Mouse (Mus musculus) neural tube, embryonic 10.5 days (tissue): ENCODE measurements around the gene Isyna1.
A peak's percentile ranks its signal among the peaks of the same experiment; 100 is the strongest.

Experiments
- DNase-seq: peaks from one replicate; pipeline ENCODE4 v3.0.0-alpha.2; 2017; ENCODE audit warnings: low spot score; ENCODE audit errors: extremely low spot score

Gene Isyna1

DNA sequence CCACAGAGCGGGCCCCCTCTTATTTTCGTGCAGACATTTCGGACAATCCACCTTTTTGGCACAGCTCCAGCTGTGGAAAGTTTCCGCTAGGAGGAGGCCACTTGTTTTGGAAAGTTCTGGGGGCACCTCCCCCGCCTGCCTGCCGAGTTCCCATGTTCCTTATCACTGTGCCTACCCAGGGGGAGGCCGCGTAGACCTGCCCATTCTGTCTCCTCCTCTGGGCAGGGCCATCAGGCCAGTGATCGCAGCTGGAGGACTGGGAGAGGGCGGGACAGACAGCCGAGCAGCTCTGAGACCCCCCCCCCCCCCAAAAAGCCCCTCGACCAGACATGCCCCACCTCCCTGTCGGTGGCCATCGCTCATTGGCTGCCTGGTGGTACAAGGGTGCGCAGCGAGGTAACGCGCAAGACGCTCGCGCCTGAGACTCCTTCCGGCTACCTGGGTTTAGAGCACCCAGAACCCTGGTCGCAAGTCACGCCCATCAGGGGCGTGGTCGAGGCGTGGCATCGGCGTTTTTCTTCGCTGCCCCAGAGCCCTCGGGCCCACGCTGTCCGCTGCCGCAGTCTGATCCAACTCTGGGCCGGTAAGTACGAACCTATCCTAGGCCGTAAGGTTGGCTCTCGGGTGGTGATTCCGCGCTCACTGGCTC is at the start of gene Isyna1:
Gene Isyna1 (plus strand): TSS at position 413 of the 649 bp plus-strand sequence.
- peak; percentile 94 for DNase-seq

DNA sequence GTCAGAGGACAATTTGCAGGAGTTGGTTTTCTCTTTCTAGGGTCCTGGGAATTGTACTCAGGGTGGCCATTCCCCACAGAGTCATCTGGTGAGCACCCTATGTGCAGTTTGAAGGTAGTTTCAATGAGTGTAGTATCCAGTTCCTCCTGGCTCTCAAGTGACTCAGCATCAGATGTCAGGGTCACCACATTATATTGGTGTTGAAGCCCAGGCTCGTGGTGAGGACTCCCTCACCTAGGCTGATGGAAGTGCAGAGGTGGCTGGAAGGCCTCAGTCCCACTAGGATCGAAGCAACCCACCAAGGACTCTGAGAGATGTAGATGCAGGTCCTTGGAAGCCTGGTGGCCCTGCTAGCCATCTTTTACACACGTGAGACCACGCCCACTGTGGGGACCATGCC is 47.8 kb upstream of the Isyna1 start:
- no peak for DNase-seq

DNA sequence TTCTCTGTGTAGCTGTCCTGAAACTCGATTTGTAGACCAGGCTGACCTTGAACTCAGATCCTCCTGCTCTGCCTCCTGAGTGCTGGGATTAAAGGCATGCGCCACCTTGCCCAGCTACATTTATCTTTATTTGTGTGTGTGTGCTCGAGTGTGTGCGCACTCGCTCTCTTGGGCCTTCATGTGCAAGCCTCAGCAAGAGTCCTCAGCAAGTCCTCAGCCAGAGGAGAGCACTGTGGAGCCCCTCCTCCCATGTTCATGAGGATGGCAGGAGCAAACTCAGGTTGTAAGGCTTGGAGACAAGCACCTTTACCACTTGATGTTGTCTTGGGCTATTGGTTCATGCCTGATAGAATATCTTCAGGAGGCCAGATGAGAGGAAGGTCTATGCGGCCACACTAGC is 46.4 kb upstream of the Isyna1 start:
- no peak for DNase-seq

DNA sequence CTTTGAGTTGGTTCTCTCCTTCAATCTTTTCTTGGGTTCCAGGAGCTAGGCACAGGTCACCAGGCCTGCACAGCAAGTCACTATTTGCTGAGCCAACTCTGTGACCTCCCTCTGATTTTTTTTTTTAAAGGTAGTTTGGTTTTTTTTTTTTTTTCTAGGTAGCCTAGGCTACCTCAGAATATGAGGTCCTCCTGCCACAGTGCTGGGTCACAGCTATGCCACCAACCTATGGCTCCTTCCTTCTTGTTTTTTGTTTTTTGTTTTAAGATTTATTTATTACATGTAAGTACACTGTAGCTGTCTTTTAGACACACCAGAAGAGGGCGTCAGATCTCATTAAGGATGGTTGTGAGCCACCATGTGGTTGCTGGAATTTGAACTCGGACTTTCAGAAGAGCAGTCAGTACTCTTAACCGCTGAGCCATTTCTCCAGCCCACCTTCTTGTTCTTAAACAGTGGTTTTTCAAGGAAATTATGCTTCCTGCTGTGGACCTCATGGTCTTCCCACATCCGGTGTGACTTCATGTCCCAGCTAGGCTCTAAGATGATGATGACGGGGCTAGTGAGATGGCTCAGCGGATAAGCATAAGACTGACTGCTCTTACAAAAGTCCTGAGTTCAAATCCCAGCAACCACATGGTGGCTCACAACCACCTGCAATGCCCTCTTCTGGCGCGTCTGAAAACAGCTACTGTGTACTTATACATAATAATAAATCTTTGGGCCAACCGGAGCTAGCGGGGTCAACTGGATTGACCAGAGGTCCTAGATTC is 44.6 kb upstream of the Isyna1 start:
- DNase-seq, result no peak

DNA sequence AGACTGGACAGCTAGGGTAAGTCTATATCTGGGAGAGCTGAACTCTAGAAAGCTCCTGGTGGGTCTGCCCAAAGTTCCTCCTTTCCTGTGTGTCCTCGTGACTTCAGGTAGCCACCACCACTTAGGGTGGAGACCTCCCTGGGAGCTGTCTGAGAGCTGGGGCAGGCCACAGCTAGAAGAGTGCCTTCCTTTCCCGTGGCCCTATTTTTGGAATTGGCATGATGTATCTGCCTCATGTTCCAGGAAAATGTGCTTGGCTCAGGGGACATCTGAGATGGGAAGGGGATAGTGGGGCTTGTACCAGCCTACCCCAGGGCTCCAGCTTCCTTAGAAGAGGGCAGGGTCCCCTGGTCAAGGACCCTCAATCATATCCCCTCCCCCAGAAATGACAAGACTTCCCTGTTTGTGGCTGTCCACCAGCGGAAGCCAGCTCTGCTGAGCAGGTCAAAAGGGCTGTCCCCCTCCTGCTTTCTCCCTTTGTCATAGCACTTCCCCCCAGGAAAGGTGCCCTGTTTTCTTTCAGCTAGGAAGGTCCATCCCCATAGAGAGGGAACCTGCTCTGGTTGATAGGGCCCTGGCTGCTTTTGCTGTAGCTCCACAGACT is 42.5 kb upstream of the Isyna1 start:
- DNase-seq, result no peak

DNA sequence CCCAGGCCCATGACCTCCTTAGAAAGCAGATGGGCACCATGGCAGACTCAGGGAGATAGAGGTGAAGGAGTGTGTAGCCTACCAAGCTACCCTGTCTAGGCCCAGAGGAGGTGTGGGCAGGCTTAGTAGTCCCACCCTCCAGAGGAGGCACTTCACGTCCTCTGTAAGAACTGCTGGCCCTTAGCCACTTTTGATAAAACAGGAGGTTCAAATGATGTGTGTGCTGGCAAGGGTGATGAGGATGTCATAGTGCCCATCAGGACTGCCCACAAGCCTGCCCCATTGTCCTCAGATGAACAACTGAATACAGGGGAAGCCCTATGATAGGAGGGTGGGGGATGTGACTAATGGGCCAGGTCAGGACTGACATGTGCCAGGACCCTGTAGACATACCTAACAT is 41.3 kb upstream of the Isyna1 start:
- DNase-seq, result no peak

DNA sequence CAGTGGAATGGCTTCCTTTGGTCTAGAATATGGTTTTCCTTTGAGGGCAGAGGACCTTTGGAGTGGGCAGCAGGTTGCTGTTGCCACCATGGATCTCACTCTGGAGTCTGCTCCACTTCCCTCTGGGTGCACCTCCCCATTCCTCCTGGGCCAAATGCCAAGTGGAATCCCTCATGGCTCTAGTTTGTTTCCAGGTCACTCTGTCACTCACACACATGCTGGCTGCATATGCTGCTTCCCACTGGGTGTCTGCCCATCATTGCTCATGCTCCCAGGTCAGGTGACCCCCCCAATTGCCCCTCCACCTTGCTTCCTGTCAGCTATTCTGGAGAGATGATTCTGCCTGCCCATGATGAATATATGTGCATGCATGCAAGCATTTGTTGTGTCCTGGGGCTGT is 40.4 kb upstream of the Isyna1 start:
- no peak for DNase-seq

DNA sequence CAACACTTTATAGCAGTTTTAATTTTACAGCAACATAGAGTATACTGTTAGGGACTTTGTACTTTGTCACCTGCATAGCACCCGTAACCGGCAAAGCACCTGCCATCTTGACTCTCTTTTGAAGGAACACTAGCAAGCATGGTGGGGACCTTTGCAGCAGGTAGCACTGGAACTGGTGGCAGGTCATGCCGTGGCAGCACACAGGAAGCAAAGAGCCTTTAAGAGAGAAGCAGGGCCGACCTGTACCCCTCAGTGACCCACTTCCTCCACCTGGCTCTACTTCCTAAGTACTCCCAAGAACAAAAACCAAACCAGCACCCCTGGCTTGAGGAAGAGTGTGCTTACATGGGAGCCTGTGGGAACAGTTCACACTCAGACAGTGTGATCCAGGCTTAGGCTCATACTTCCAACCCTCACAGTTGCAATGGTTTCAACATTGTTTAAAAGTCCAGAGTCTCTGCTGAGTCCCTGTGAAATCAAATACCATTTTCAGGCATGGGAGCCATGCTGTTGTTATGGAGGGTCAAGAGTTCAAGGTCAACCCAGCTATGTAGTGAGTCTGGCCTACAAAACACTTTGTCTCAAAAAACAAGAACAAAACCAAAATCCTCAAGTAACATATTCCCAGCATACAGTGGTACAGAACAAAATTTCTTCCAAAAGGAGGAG is 39.0 kb upstream of the Isyna1 start:
- DNase-seq, result no peak

DNA sequence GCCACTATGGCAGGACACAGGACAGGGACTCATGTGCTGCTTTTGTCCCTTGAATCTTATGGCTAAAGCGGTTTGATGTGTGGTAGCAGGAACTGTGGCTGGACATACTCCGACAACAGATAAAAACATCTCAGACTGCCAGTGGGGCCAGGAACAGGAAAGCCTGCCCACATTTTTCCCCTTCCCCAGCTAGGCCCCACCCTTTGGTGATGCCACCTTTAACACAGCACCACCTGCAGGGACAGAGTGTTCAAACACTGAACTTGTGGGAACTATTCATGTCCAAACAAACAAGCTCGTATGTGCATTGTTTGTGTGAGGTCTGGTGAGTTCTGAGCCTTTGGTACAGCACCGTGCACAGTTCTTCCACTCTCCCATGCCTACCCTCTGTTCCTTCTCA is 35.8 kb upstream of the Isyna1 start:
- no peak for DNase-seq

DNA sequence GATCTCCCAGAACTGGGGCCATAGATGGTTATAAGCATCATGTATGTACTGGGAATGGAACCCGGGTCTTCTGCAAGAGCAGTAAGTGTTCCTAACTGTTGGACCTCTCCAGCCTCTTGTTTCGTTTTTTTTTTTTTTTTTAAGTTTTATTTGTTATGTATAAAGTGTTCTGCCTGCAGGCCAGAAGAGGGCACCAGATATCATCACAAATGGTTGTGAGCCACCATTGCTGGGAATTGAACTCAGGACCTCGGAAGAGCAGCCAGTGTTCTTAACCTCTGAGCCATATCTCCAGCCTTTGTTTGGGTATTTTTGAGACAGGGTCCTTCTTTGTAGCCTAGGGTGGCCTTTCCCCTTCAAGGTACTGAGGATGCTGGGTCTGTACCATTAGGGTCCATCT is 35.2 kb upstream of the Isyna1 start:
- DNase-seq, result no peak

DNA sequence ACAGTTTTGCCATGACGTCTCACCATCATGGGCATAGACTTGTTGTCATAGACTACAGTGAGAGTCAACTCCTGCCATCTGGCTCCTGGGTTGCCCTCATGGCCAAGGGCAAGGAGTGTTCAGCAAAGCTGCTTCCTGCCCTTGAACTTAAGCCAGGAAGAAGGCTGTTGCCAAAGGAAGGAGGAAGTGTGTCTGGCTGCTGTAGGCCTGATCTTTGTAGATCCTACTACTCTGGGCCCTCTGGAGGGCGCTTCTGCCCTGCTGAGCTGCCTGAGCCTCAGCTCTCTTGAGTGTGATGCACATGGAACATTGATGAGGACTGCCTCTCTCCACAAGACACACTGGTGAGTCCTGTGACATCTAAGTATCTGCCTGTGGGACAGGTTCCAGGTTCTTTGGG is 34.1 kb upstream of the Isyna1 start:
- no peak for DNase-seq

DNA sequence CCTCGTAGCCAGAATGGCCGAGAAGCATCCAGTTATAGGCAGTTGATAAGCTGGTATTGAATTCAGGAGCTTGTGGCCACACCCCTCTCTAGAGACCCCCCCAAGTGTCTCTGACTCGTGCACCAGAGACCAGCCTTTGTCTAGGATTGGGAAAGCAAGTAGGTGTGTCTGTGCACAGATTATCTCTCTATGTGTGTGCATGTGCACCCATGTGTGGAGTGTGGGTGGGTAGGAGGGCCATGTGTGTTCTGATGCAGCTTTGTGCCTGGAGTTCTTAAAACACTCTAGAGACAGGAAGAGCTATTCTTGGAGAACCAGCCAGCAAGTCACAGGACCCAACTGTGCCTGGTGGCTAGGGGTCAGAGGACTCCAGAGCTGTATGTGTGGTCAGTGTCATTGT is 33.6 kb upstream of the Isyna1 start:
- DNase-seq, result no peak

DNA sequence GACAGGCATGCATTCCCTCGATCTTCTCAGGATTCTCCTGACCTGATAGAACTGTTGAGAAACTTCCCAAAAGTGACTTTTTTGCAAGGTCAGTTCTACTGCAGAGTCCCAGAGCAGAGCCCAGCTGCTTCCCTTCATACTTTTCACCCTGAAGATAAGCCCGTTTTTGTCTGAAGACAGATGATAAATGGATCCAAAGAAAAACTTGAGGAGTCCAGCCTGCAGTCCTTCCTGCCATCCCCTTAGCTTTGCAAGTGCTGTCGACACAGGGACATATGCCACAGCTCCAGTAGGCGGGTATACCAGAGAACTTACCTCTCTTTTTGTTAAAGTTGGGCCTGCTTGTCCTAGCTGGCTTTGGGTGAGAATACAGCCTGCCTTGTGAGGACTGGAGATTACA is 32.8 kb upstream of the Isyna1 start:
- no peak for DNase-seq

DNA sequence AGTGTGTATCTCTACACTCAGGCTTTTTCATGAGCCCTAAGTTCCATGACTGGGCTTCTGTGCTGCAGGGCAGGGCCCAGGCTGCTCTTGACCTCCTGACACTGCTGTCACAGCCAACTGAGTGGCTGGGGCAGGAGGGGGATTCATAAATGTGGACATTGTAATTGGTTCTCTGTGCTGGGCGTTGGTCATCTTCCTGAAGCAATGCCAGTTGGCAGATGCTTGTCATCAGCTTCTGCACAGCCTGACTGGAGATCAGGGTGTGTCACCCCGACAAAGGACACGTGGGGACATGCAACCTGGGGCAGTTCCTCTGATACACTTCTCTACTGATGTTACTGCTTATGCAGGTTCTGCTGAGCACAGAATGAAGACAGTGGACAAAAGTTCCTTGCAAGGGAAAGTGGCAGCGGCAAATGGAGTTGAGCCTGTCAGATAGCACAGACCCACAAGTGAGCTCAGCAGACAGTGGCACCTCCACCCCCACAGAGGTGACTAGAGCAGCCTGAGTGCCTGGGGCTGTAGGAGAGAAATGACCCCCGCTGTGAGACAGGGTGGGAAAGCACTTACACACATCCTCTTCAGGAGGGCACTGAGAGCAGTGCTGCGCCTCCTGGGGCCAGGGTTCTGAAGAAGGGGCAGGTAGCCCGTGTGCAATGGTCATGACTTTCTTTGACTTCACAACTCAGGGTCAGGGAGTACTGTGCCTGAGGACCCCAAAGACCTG is 32.2 kb upstream of the Isyna1 start:
- DNase-seq, result no peak

DNA sequence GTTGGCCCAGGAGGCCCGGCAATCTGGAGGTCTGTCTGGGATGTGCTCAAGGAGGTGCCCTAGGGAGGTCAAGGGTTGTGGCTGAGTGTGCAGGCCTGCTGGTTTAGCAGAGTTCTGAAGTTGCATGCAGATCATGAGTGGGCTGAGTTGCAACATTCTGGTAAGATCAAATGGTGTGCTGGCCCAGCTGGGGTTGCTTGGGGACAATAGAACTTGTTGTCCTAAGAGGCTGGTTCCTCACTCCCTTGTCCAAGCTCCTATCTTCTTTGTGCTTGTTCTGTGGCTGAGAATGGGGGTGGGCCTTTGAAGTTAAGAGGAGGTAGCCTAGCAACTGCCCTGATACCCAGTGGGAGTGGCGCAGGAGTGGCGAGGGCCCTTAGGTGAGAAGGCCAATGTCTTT is 31.4 kb upstream of the Isyna1 start:
- no peak for DNase-seq

DNA sequence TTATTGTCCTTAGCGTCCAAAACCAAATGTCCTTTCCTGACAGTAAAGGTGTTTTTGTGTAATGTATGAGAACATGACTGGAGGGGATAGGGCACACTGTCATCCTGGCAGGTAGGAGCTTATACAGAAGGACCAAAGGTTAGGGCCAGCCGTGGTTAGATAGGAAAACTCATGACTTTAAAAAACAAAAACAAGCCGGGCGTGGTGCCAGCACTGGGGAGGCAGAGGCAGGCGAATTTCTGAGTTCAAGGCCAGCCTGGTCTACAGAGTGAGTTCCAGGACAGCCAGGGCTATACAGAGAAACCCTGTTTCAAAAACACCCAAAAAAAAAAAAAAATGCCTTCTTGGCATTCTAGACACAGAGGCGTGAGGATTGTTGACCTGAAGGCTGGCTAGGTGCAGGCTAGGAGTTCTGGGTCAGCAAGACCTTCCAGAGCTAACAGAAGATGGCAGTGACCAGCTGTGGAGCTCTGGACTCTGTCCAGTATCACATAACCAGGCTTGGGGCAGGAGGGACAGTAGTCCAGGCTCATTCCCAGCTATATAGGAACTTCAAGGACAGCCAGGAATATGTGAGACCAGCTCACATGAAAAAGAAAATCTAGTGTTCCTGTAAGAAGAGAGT is 30.3 kb upstream of the Isyna1 start:
- no peak for DNase-seq

DNA sequence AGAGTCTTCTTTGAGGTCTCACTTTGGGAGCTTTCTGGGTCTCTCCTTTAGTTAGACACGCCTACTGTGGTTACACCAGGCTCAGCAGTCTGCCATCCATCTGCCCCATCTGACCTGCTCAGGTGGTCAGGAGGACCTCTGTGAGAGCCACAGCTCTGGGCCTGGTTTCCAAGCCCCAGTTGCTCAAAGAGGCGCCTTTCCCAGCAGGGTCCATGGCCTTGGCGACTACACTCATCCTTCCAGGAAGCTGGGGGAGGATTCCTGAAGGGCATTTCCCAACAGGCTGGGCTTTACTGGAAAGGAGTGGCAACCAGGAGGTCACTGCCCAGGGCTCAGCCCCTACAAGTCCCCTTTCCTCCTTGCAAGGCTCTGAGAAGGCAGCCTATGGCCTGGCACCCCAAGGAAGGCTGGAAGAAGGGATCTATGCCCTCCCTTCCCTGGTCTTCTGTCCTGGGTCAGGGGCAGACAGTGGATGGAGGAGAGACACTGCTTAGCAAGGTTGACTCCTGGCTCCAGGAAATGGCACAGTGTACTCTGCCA is 29.4 kb upstream of the Isyna1 start:
- no peak for DNase-seq

DNA sequence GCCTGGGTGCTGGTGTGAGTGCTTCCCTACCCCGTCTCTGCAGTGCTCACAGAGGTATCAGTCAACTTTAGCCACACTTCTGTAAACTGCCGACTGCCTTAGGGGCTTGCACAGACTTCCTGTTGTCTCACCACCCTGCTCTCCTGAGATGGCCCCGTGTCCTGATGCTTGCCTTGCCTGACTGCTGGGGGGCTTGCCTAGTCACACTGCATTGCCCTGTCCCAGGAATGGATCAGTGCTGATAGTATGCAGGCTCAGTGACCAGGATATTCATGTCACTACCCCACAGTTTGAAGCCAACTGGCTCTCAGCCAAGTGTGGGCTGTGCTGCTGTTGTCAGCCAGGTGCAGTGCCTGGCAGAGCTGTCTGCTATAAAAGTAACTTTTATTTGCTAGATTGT is 28.6 kb upstream of the Isyna1 start:
- DNase-seq, result no peak

DNA sequence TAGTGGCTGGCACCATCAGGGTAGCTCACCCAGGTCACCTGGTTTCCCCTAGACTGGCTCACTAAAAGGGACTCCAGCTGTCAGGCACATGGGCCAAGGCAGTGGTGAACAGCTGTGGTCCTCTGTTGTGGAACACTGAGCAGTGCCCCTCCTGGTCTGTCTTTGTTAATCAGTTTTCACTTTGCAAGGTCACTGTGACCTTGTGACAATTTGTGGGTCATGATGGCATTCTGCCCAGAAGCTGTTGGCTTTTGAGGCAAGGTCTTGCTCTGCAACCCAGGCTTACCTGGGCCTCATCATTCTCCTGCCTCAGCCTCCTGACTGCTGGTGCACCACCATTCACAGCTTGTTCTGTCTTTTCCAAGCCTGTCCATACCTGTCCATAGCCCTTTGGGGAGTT is 23.8 kb upstream of the Isyna1 start:
- DNase-seq, result no peak

DNA sequence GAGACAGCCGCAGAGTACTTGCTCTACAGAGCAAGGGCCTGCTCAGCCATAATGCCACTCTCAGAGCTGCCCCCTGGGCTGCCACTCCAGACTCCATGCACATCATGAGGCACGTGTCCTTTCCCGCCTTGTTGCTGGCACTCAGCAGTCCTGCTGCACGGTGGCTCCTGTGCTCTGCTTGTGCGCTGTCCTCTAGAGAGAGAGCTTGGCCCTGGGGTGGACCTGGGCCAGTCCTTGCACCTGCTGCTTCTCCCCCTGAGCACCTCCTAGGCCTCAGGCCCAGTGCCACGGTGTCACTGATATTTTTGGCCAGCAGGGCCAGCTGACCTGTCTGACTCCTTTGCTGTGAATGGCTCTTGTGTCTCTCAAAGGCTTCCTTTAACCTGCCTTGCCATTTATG is 23.2 kb upstream of the Isyna1 start:
- no peak for DNase-seq

DNA sequence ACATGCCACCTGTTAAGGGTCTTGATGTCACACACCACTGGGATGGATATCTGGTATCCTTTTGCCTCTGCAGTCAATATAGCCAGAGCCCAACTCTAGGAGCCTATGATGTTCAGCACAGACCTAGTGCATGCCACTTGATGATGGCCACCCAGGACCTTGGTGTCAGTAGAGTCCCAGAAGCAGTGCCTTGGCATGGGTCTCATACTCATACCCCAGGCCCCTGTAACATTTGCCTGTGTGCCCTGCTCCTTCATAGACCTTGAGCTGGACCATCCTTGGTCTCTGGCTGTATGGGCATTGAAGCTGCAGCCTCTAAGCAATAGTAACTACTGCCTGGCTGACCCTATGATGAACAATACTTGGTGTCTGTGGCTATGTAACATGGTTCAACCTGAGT is 19.9 kb upstream of the Isyna1 start:
- no peak for DNase-seq
